Mouse (Mus musculus) megakaryocyte, embryonic 14.5 days (primary cell): ENCODE measurements around the gene Igf2r.

Source experiments
- FLI1 ChIP-seq: IDR thresholded peaks from 2 replicates; pipeline ENCODE4 v1.6.1; 2012; ENCODE audit warnings: low read length, inconsistent platforms, mixed read lengths
- GATA1 ChIP-seq: IDR thresholded peaks from 3 replicates; pipeline ENCODE4 v1.6.1; 2012; ENCODE audit warnings: mixed read lengths, low read length, inconsistent platforms, borderline replicate concordance

- TF ChIP-seq FLI1 (no peak), GATA1 (no peak)
Measured at GRCm38 (mm10) chr17:12660572-12661260, 108.7 kb downstream of the Igf2r start.
